Mouse (Mus musculus) hematopoietic stem cell, adult 5-6 weeks (primary cell): Measurements from ENCODE around the gene Lztfl1. TPM values are rescaled to one million over a fixed set of nuclear protein-coding genes. Genes with fewer than 3 reads are reported as not detected.
"Not testable (repeated sequence)": the region's sequence is repeated elsewhere in the genome, so short reads cannot be mapped to it uniquely, and the experiment has no call there.

Experiments
- ATAC-seq, 2 experiments: fragments of 125-278 bp in 1 of 2; replicated peaks in 1 of 2; 2 replicates each; pipeline ENCODE4 v1.8.0; 2016 to 2017; ENCODE audit warnings: inconsistent platforms in 2 of 2, mild to moderate bottlenecking in 2 of 2, moderate number of reproducible peaks in 2 of 2, low read depth in 1 of 2, moderate TSS enrichment in 1 of 2; ENCODE audit not compliant: low FRiP score in 2 of 2, poor library complexity in 2 of 2, severe bottlenecking in 2 of 2, insufficient read depth in 1 of 2, low TSS enrichment in 1 of 2
- total RNA-seq: library from RNA; stranded (forward); fragments of 172-1452, 232-1000 nt; gene quantifications from 2 replicates; pipeline ENCODE4 v1.2.3, GENCODE M21; 2017

Gene Lztfl1
- total RNA-seq, 1 experiment from 2014 or later: 63.3 TPM

GRCm38 (mm10) chr9:123695634-123696302, 21.7 kb downstream of the Lztfl1 start:
- no peak for ATAC-seq

- ATAC-seq: no peak
Observed at GRCm38 (mm10) chr9:123688227-123688626, 29.3 kb downstream of the Lztfl1 start.

GRCm38 (mm10) chr9:123686206-123686605, 31.3 kb downstream of the Lztfl1 start:
- no peak for ATAC-seq

GRCm38 (mm10) chr9:123683704-123684103, 33.8 kb downstream of the Lztfl1 start:
- peak; percentile 39 to 46; a peak in 3 of 4 replicates for ATAC-seq

- no peak for ATAC-seq
Observed at GRCm38 (mm10) chr9:123679198-123679597, 38.3 kb downstream of the Lztfl1 start.

- ATAC-seq: peak; percentile 37 to 44; a peak in 2 of 4 replicates
Observed at GRCm38 (mm10) chr9:123678327-123679105, 39.0 kb downstream of the Lztfl1 start, which contains the start of the genes Ccr9 and Slc6a20a. Gene Ccr9, plus strand, starts transcription at chr9:123678439. Gene Slc6a20a, minus strand, starts transcription at chr9:123678885.

GRCm38 (mm10) chr9:123665645-123666044, 51.9 kb downstream of the Lztfl1 start:
- ATAC-seq: peak; percentile 37 to 58; a peak in 2 of 4 replicates

GRCm38 (mm10) chr9:123659986-123660676, 57.4 kb downstream of the Lztfl1 start:
- ATAC-seq: not testable (repeated sequence)

- ATAC-seq: peak in 1 of 2 experiments; percentile 51; a peak in 1 of 4 replicates
Observed at GRCm38 (mm10) chr9:123658981-123659380, 58.5 kb downstream of the Lztfl1 start.

GRCm38 (mm10) chr9:123657457-123657856, 60.0 kb downstream of the Lztfl1 start:
- ATAC-seq: peak; percentile 75 to 79

- ATAC-seq: no peak
Observed at GRCm38 (mm10) chr9:123651369-123651768, 66.1 kb downstream of the Lztfl1 start.

GRCm38 (mm10) chr9:123649785-123650511, 67.5 kb downstream of the Lztfl1 start:
- no peak for ATAC-seq

Other genes with a start within 250 kb of the Lztfl1 start
- gene Limd1, start 239.0 kb downstream of the Lztfl1 start, total RNA-seq: 18.2 and 25.5 TPM in 2 replicates
- gene Sacm1l, start 187.9 kb downstream of the Lztfl1 start, total RNA-seq: 52.7 and 58.9 TPM in 2 replicates
- 0.69 and 1.0 TPM in 2 replicates for gene Slc6a20b, start 85.1 kb downstream of the Lztfl1 start, total RNA-seq
- gene Ccr9, start 39.3 kb downstream of the Lztfl1 start, total RNA-seq: 4.6 and 9.4 TPM in 2 replicates
- gene Slc6a20a, start 38.8 kb downstream of the Lztfl1 start, total RNA-seq: 1.6 TPM in 1 of 2 replicates, not detected in the other
- gene Cxcr6, start 88.8 kb upstream of the Lztfl1 start, total RNA-seq: 2.9 and 3.4 TPM in 2 replicates
- 10.6 and 24.7 TPM in 2 replicates for gene Fyco1, start 134.2 kb upstream of the Lztfl1 start, total RNA-seq
- 0.25 and 0.38 TPM in 2 replicates for gene Xcr1, start 144.3 kb upstream of the Lztfl1 start, total RNA-seq